Mouse (Mus musculus) adrenal gland, adult 18-20 months (tissue): ENCODE results near the gene Tmtc1. TPM values are rescaled to one million over a fixed set of nuclear protein-coding genes. Genes with fewer than 3 reads are reported as not detected.

ENCODE experiments used
- DNase-seq, 2 experiments: peaks; one replicate each; pipeline ENCODE4 v3.0.0; 2021 to 2022; ENCODE audit warnings: low spot score in 2 of 2
- total RNA-seq, 2 experiments: library from RNA; stranded (reverse); gene quantifications; 1 replicate in 1 of 2; 2 replicates in 1 of 2; pipeline ENCODE4 v1.2.3; 2021

The Tmtc1 gene
- total RNA-seq, 2 experiments from 2014 or later = 12.3 to 12.9 TPM

DNA sequence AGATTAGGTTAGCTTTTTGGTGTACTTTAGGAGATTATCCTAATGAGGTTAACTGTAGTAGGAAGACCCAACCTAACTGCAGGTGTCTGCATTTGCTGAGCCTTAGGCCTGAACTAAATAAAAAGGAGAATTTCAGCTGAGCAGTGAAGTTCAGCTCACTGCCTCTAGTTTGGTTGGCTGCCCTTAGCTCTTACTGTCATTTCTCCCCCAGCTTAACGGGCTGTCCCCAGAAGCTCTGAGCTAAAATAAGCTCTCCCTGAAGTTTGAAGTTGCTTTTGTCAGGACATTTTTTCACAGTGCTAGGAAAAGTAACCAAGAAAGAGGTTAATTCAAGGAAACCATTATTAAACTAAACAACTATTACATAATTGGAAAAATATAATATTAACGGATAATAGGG is 115.3 kb downstream of the Tmtc1 start:
- no peak for DNase-seq

GRCm38 (mm10) chr6:148328130-148328529 is 116.1 kb downstream of the Tmtc1 start:
- no peak for DNase-seq

DNA sequence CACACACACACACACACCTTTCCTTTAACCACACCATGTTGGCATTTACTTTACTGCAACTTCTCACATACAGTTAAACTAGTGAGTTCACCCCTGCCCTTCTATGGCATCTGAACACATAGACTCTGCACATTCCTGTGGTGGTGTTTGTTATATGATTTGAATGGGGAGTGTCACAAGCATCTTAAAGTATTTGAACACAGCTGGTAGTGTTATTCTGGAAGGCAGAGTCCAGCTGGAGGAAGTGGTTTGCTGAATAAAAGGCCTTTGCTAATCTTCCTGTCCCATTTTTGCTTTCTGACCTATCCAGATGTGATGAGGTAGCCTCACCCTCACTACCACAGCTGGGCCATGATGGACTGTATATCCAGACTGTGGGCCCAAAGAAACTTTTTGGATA is 125.5 kb downstream of the Tmtc1 start:
- DNase-seq = no peak

- no peak for DNase-seq
Observed at GRCm38 (mm10) chr6:148315571-148316080, 128.6 kb downstream of the Tmtc1 start.

- no peak for DNase-seq
Observed at GRCm38 (mm10) chr6:148315106-148315505, 129.1 kb downstream of the Tmtc1 start.

- no peak for DNase-seq
Observed at GRCm38 (mm10) chr6:148310981-148311380, 133.2 kb downstream of the Tmtc1 start.

GRCm38 (mm10) chr6:148305821-148306220 is 138.4 kb downstream of the Tmtc1 start:
- DNase-seq = no peak

- DNase-seq = no peak
Observed at GRCm38 (mm10) chr6:148305191-148305590, 139.0 kb downstream of the Tmtc1 start.

GRCm38 (mm10) chr6:148302261-148302660 is 141.9 kb downstream of the Tmtc1 start:
- DNase-seq = no peak

DNA sequence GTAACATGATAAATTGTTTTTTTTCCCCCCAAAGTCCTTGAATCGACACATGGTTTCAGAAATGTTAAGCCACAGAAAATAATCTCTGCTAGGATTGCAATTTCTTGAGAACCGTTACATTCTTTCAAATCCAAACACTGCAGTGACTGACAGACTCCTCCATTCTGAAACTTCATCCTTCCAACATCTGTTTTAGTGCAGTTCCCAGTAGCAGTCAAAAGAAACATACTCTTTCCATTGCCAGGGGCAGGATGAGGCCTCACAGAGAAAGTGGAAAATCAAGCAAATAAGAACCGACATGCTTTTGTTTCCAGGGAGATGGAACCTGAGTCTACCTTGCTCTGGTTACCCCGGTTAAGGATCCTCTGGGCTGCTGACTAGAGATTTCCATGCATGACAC is 147.1 kb downstream of the Tmtc1 start:
- DNase-seq = no peak

GRCm38 (mm10) chr6:148296418-148296817 is 147.8 kb downstream of the Tmtc1 start:
- DNase-seq = no peak

DNA sequence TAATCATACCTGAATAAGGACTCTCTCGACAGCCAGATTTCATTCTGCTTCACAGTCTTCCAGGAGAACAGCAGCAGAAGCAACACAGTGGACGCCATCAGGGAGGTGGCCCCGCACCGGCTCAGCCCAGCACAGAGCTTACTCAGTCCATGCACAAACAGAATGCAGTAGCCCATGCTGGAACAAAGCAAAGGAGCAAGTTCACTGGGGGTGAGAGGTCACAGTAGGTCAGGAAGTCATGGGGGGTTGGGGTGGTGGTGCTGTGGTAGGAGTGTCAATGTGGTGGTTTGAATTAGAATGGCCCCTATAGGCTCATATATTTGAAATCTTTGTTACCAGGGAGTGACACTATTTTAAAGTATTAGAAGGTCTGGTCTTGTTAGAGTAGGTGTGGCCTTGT is 149.7 kb downstream of the Tmtc1 start:
- no peak for DNase-seq

DNA sequence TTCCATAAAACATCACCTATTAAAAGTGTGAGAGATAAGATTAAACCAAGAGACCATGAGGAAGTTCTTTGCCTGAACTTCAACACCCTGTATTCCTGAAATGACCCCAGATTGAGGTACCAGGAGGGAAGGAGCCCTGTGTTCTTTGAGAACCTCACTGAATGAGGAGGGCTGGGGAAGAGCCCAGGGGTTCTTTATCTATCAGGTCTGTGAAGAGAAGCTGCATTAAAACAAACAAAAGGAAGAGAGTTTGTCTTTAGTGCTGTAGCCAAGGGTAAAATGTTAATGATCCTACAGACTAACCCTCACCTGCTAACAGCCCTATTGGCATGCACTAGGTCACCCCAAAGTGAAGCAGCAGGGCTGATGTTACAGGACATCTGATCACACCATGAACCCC is 153.3 kb downstream of the Tmtc1 start:
- no peak for DNase-seq

DNA sequence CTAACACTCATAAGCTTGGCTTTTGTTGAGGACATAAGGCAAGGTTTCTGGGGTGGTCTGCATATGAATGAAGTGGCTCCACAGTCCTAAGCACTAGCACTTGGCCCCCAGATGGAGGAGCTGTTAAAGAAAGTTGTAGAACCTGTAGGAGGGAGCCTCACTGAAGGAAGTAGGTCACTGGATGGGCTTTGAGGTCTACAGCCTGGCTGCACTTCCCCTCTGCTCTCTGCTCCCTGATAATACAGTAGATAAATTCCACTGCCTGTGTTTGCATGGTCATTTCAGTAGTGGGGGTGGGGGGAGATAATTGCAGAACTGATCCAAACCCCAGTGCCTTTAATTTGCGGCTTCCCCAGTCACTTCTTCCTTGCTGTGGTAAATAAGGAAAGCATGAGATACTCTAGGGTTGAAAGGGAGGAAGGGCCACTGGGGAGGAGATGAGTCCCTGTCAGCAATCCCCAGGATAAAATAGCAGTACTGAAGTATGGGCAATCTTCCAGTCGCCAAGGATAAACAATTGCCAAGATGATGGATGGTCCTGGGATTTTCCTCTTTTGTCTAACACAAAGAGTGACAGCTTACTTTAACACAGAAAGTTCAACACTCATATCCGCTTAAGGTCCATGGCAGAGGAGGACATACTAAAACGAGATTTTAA is 160.8 kb downstream of the Tmtc1 start:
- no peak for DNase-seq

GRCm38 (mm10) chr6:148279240-148279639 is 164.9 kb downstream of the Tmtc1 start:
- DNase-seq = no peak

- DNase-seq = no peak
Observed at GRCm38 (mm10) chr6:148276418-148276817, 167.8 kb downstream of the Tmtc1 start.

- DNase-seq = no peak
Observed at GRCm38 (mm10) chr6:148275046-148275445, 169.1 kb downstream of the Tmtc1 start.

GRCm38 (mm10) chr6:148260729-148261101 is 183.5 kb downstream of the Tmtc1 start:
- DNase-seq = no peak

GRCm38 (mm10) chr6:148259979-148260728 is 184.0 kb downstream of the Tmtc1 start:
- no peak for DNase-seq

DNA sequence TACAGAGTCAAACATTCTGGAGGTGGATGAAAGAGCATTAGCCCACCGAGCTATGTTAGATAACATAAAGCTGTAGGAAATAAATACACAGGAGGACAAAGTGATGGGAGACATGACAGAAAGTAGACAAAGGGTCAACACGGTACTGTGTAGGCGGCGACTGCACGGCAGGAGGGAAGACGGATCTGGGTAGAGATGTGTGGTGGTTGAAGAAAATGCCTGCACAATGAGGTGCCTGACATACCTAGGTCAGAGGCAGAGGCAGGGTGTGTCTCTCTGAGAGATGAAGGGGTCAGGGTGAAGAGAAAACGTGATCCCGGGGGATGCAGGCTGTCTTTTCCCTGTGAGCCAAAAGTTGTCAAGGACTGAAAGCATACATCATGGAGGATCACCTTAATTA is 185.1 kb downstream of the Tmtc1 start:
- DNase-seq = no peak

- no peak for DNase-seq
Observed at GRCm38 (mm10) chr6:148257805-148258204, 186.4 kb downstream of the Tmtc1 start.

GRCm38 (mm10) chr6:148256109-148256508 is 188.1 kb downstream of the Tmtc1 start:
- DNase-seq = no peak
